Mouse (Mus musculus): Measurements from ENCODE around the gene Keap1.
"Not testable (repeated sequence)": the region's sequence is repeated elsewhere in the genome, so short reads cannot be mapped to it uniquely, and the experiment has no call there.

The Keap1 gene

GRCm38 (mm10) chr9:21238733-21239464, at the start of gene Keap1:
Gene Keap1 (minus strand): TSS chr9:21239361.
- DNase-seq (ENCODE audit: low read depth in 2 of 2, low spot score in 2 of 2), result peak; percentile 60 to 68

GRCm38 (mm10) chr9:21288404-21289336, 49.5 kb upstream of the Keap1 start:
- peak; percentile 47 to 53 for DNase-seq (ENCODE audit: low read depth in 2 of 2, low spot score in 2 of 2)

- DNase-seq (ENCODE audit: low read depth in 2 of 2, low spot score in 2 of 2), result peak; percentile 96 to 97
These were observed 48.6 kb upstream of the Keap1 start, which contains the start of gene Kri1 for GRCm38 (mm10) chr9:21287571-21288402. Gene Kri1 (minus strand): TSS chr9:21287969.

- no peak for DNase-seq (ENCODE audit: low read depth in 2 of 2, low spot score in 2 of 2)
These were observed 47.6 kb upstream of the Keap1 start for GRCm38 (mm10) chr9:21286753-21287152.

- no peak for DNase-seq (ENCODE audit: low read depth in 2 of 2, low spot score in 2 of 2)
These were observed 44.8 kb upstream of the Keap1 start for GRCm38 (mm10) chr9:21283994-21284393.

- DNase-seq (ENCODE audit: low read depth in 2 of 2, low spot score in 2 of 2), result no peak
These were observed 44.4 kb upstream of the Keap1 start for GRCm38 (mm10) chr9:21283591-21283990.

GRCm38 (mm10) chr9:21277776-21278175, 38.6 kb upstream of the Keap1 start:
- DNase-seq (ENCODE audit: low read depth in 2 of 2, low spot score in 2 of 2), result no peak

GRCm38 (mm10) chr9:21276307-21276706, 37.1 kb upstream of the Keap1 start:
- no peak for DNase-seq (ENCODE audit: low read depth in 2 of 2, low spot score in 2 of 2)

GRCm38 (mm10) chr9:21275727-21276126, 36.6 kb upstream of the Keap1 start:
- no peak for DNase-seq (ENCODE audit: low read depth in 2 of 2, low spot score in 2 of 2)

GRCm38 (mm10) chr9:21275013-21275710, 36.0 kb upstream of the Keap1 start:
- no peak for DNase-seq (ENCODE audit: low read depth in 2 of 2, low spot score in 2 of 2)

GRCm38 (mm10) chr9:21274336-21274735, 35.2 kb upstream of the Keap1 start:
- no peak for DNase-seq (ENCODE audit: low read depth in 2 of 2, low spot score in 2 of 2)

GRCm38 (mm10) chr9:21273520-21274228, 34.5 kb upstream of the Keap1 start:
- DNase-seq (ENCODE audit: low read depth in 2 of 2, low spot score in 2 of 2), result no peak

GRCm38 (mm10) chr9:21273094-21273493, 33.9 kb upstream of the Keap1 start:
- no peak for DNase-seq (ENCODE audit: low read depth in 2 of 2, low spot score in 2 of 2)

- DNase-seq (ENCODE audit: low read depth in 2 of 2, low spot score in 2 of 2), result no peak
These were observed 33.2 kb upstream of the Keap1 start for GRCm38 (mm10) chr9:21272391-21272790.

GRCm38 (mm10) chr9:21269590-21269989, 30.4 kb upstream of the Keap1 start:
- not testable (repeated sequence) for DNase-seq (ENCODE audit: low read depth in 2 of 2, low spot score in 2 of 2)

GRCm38 (mm10) chr9:21268305-21268704, 29.1 kb upstream of the Keap1 start:
- no peak for DNase-seq (ENCODE audit: low read depth in 2 of 2, low spot score in 2 of 2)

GRCm38 (mm10) chr9:21266889-21267288, 27.7 kb upstream of the Keap1 start:
- DNase-seq (ENCODE audit: low read depth in 2 of 2, low spot score in 2 of 2), result no peak

GRCm38 (mm10) chr9:21265611-21266010, 26.4 kb upstream of the Keap1 start:
- no peak for DNase-seq (ENCODE audit: low read depth in 2 of 2, low spot score in 2 of 2)

- peak; percentile 77 to 86 for DNase-seq (ENCODE audit: low read depth in 2 of 2, low spot score in 2 of 2)
These were observed 25.9 kb upstream of the Keap1 start, which contains the start of gene Atg4d for GRCm38 (mm10) chr9:21265000-21265561. Gene Atg4d (plus strand): TSS chr9:21265293.
